ENCODE assay signal across 8 mouse cellular contexts in the genomic region with DNA sequence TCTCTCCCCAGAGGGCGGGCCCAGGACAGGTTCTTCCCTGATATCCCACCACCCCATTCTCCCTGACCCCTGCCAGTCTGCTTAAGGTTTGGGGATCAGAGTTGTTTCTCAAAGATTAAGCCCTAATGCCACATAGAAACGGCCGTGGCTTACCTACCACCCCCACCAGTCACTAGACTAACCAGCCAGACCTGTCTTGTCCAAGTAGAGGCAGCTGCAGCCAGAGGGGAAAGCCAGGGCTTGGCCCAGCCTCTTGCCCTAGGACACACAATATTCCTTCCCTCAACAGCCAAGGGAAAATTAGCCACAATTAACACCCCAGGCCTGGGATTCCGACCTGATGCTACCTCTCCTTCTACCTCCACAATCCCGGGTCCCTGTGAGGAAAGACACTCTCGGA. TPM values are rescaled to one million over a fixed set of nuclear protein-coding genes. Genes with fewer than 3 reads are reported as not detected.
DNase-seq lines count a peak whose midpoint lies in the region; ATAC-seq and TF ChIP-seq lines count a peak whose summit lies in the region.

No protein-coding gene starts in this region.

- peaks cover 21% of the 10 kb centered on the region for H3K36me3 ChIP-seq in kidney, postnatal 0 days (ENCODE audit: insufficient read depth, low read length)
- peaks cover 38% of the 10 kb centered on the region for H3K36me3 ChIP-seq in embryonic facial prominence, embryonic 10.5 days (replicated peaks)
- H3K36me3 ChIP-seq in intestine, embryonic 14.5 days (ENCODE audit: control insufficient read depth, insufficient read depth, low read length), result peaks cover 32% of the 10 kb centered on the region
- H3K36me3 ChIP-seq in midbrain, embryonic 15.5 days (replicated peaks), result peaks cover 29% of the 10 kb centered on the region

- 13% methylated on average over 6 of the region's 6 CpGs for WGBS in kidney, postnatal 0 days
- 22% methylated on average over 6 of the region's 6 CpGs for WGBS in embryonic facial prominence, embryonic 10.5 days
- WGBS in intestine, embryonic 14.5 days, result 14% methylated on average over 6 of the region's 6 CpGs
- WGBS in midbrain, embryonic 15.5 days, result 18% methylated on average over 6 of the region's 6 CpGs

- peak overlapping the region; percentile 89 for H3K4me2 ChIP-seq in kidney, postnatal 0 days (ENCODE audit: low read length)
- H3K4me2 ChIP-seq in intestine, embryonic 14.5 days (ENCODE audit: low read length), result peak overlapping the region; percentile 64
- H3K4me2 ChIP-seq in midbrain, embryonic 15.5 days, result peak overlapping the region; percentile 93

- no peaks in the 10 kb centered on the region for H3K27me3 ChIP-seq in kidney, postnatal 0 days (ENCODE audit: insufficient read depth, low read length)
- H3K27me3 ChIP-seq in embryonic facial prominence, embryonic 10.5 days (replicated peaks; ENCODE audit: low read depth, poor library complexity, severe bottlenecking), result no peaks in the 10 kb centered on the region
- no peaks in the 10 kb centered on the region for H3K27me3 ChIP-seq in intestine, embryonic 14.5 days (replicated peaks; ENCODE audit: control insufficient read depth, insufficient read depth, low read length)
- H3K27me3 ChIP-seq in midbrain, embryonic 15.5 days (replicated peaks), result no peaks in the 10 kb centered on the region

- H3K9me3 ChIP-seq in kidney, postnatal 0 days (replicated peaks; ENCODE audit: low read length), result no peaks in the 10 kb centered on the region
- no peaks in the 10 kb centered on the region for H3K9me3 ChIP-seq in embryonic facial prominence, embryonic 10.5 days
- no peaks in the 10 kb centered on the region for H3K9me3 ChIP-seq in intestine, embryonic 14.5 days (ENCODE audit: control insufficient read depth, low read length)
- no peaks in the 10 kb centered on the region for H3K9me3 ChIP-seq in midbrain, embryonic 15.5 days

- TF ChIP-seq CTCF in kidney, postnatal 0 days (IDR thresholded peaks at IDR 0.05; ENCODE audit: low read depth), result no peak

- peak overlapping the region; percentile 100 for H3K27ac ChIP-seq in kidney, postnatal 0 days
- H3K27ac ChIP-seq in embryonic facial prominence, embryonic 10.5 days (replicated peaks), result peak overlapping the region; percentile 100
- peak overlapping the region; percentile 95 for H3K27ac ChIP-seq in intestine, embryonic 14.5 days (ENCODE audit: low read depth)
- peak overlapping the region; percentile 100 for H3K27ac ChIP-seq in midbrain, embryonic 15.5 days

- peaks cover 26% of the 10 kb centered on the region for H3K4me1 ChIP-seq in kidney, postnatal 0 days (replicated peaks; ENCODE audit: insufficient read depth, low read length)
- H3K4me1 ChIP-seq in embryonic facial prominence, embryonic 10.5 days, result peaks cover 84% of the 10 kb centered on the region
- H3K4me1 ChIP-seq in intestine, embryonic 14.5 days (replicated peaks; ENCODE audit: control insufficient read depth, insufficient read depth, low read length), result peaks cover 29% of the 10 kb centered on the region
- peaks cover 43% of the 10 kb centered on the region for H3K4me1 ChIP-seq in midbrain, embryonic 15.5 days

- no peak for DNase-seq in kidney, postnatal 0 days (ENCODE audit: low spot score)
- DNase-seq in kidney, postnatal 36 days, result no peak
- DNase-seq in embryonic facial prominence, embryonic 10.5 days (ENCODE audit: low spot score), result no peak
- peak; percentile 66 for DNase-seq in intestine, embryonic 14.5 days (ENCODE audit: low spot score)
- no peak for DNase-seq in adrenal gland, postnatal 36 days
- DNase-seq in kidney, adult 9 months, result no peak
- no peak for DNase-seq in testis, postnatal 10 days (ENCODE audit: low spot score)

- peak overlapping the region; percentile 99 for H3K4me3 ChIP-seq in kidney, postnatal 0 days (replicated peaks; ENCODE audit: low read depth, low read length)
- peak overlapping the region; percentile 97 for H3K4me3 ChIP-seq in embryonic facial prominence, embryonic 10.5 days
- peak overlapping the region; percentile 80 for H3K4me3 ChIP-seq in intestine, embryonic 14.5 days (ENCODE audit: low read depth, low read length)
- H3K4me3 ChIP-seq in midbrain, embryonic 15.5 days, result peak overlapping the region; percentile 91

- H3K9ac ChIP-seq in kidney, postnatal 0 days (ENCODE audit: low read depth, low read length), result peak overlapping the region; percentile 61
- H3K9ac ChIP-seq in intestine, embryonic 14.5 days (ENCODE audit: low read length), result peak overlapping the region; percentile 31
- H3K9ac ChIP-seq in midbrain, embryonic 15.5 days, result peak overlapping the region; percentile 100

- ATAC-seq in kidney, postnatal 0 days (replicated peaks; ENCODE audit: low FRiP score, low read depth), result no peak
- no peak for ATAC-seq in intestine, embryonic 14.5 days (replicated peaks; ENCODE audit: low FRiP score, low TSS enrichment, low read depth)
- ATAC-seq in midbrain, embryonic 15.5 days (replicated peaks), result peak; percentile 3; the same call in 1 of the 2 replicates

RNA-seq across cellular contexts. Expression of a gene that starts 3.5 kb away (rescaled TPM):
- polyA plus RNA-seq in kidney, postnatal 0 days (2015; fragmentation: Nextera tagmentation; extraction: Ambion mirVana), result 38.0 and 42.3 TPM in 2 replicates
- 46.2 and 55.9 TPM in 2 replicates for polyA plus RNA-seq in embryonic facial prominence, embryonic 10.5 days (2016; fragmentation: Nextera tagmentation; extraction: Ambion mirVana)
- polyA plus RNA-seq in intestine, embryonic 14.5 days (2014; fragmentation: Nextera tagmentation; extraction: Ambion mirVana), result 52.4 and 62.3 TPM in 2 replicates
- polyA plus RNA-seq in midbrain, embryonic 15.5 days (2015; fragmentation: Nextera tagmentation; extraction: Ambion mirVana), result 98.2 and 102 TPM in 2 replicates
- 100 to 1,000 TPM in 1 of 2 experiments, 10 to 100 TPM in 1; 78.6 to 119 TPM for total RNA-seq in adrenal gland, postnatal 36 days (2021)

RNA-seq across cellular contexts. Expression of a gene that starts 25.5 kb away (rescaled TPM):
- polyA plus RNA-seq in kidney, postnatal 0 days (2015; fragmentation: Nextera tagmentation; extraction: Ambion mirVana), result 15.6 and 18.3 TPM in 2 replicates
- polyA plus RNA-seq in embryonic facial prominence, embryonic 10.5 days (2016; fragmentation: Nextera tagmentation; extraction: Ambion mirVana), result 18.7 and 18.8 TPM in 2 replicates
- 13.2 and 14.3 TPM in 2 replicates for polyA plus RNA-seq in intestine, embryonic 14.5 days (2014; fragmentation: Nextera tagmentation; extraction: Ambion mirVana)
- polyA plus RNA-seq in midbrain, embryonic 15.5 days (2015; fragmentation: Nextera tagmentation; extraction: Ambion mirVana), result 278 and 308 TPM in 2 replicates
- 1 to 10 TPM; 4.7 to 6.6 TPM for total RNA-seq in adrenal gland, postnatal 36 days (2021)

RNA-seq across cellular contexts. Expression of a gene that starts 29.6 kb away (rescaled TPM):
- polyA plus RNA-seq in kidney, postnatal 0 days (2015; fragmentation: Nextera tagmentation; extraction: Ambion mirVana), result 183 and 198 TPM in 2 replicates
- 136 and 137 TPM in 2 replicates for polyA plus RNA-seq in embryonic facial prominence, embryonic 10.5 days (2016; fragmentation: Nextera tagmentation; extraction: Ambion mirVana)
- 184 and 197 TPM in 2 replicates for polyA plus RNA-seq in intestine, embryonic 14.5 days (2014; fragmentation: Nextera tagmentation; extraction: Ambion mirVana)
- polyA plus RNA-seq in midbrain, embryonic 15.5 days (2015; fragmentation: Nextera tagmentation; extraction: Ambion mirVana), result 96.8 and 101 TPM in 2 replicates
- 100 to 1,000 TPM; 132 to 158 TPM for total RNA-seq in adrenal gland, postnatal 36 days (2021)

RNA-seq across cellular contexts. Expression of a gene that starts 29.7 kb away (rescaled TPM):
- polyA plus RNA-seq in kidney, postnatal 0 days (2015; fragmentation: Nextera tagmentation; extraction: Ambion mirVana), result 16.6 and 19.8 TPM in 2 replicates
- 49.3 and 50.2 TPM in 2 replicates for polyA plus RNA-seq in embryonic facial prominence, embryonic 10.5 days (2016; fragmentation: Nextera tagmentation; extraction: Ambion mirVana)
- 23.3 and 23.8 TPM in 2 replicates for polyA plus RNA-seq in intestine, embryonic 14.5 days (2014; fragmentation: Nextera tagmentation; extraction: Ambion mirVana)
- polyA plus RNA-seq in midbrain, embryonic 15.5 days (2015; fragmentation: Nextera tagmentation; extraction: Ambion mirVana), result 32.7 and 33.5 TPM in 2 replicates
- 10 to 100 TPM; 49.0 to 50.9 TPM for total RNA-seq in adrenal gland, postnatal 36 days (2021)

RNA-seq across cellular contexts. Expression of a gene that starts 32.3 kb away (rescaled TPM):
- polyA plus RNA-seq in kidney, postnatal 0 days (2015; fragmentation: Nextera tagmentation; extraction: Ambion mirVana), result 55.5 and 61.3 TPM in 2 replicates
- 19.8 and 23.1 TPM in 2 replicates for polyA plus RNA-seq in embryonic facial prominence, embryonic 10.5 days (2016; fragmentation: Nextera tagmentation; extraction: Ambion mirVana)
- polyA plus RNA-seq in intestine, embryonic 14.5 days (2014; fragmentation: Nextera tagmentation; extraction: Ambion mirVana), result 34.8 and 38.4 TPM in 2 replicates
- polyA plus RNA-seq in midbrain, embryonic 15.5 days (2015; fragmentation: Nextera tagmentation; extraction: Ambion mirVana), result 6.5 and 7.0 TPM in 2 replicates
- 10 to 100 TPM; 13.4 to 17.8 TPM for total RNA-seq in adrenal gland, postnatal 36 days (2021)

Comparison
In these comparisons a context has a peak if more than half of its experiments do, and no peak if none do; other contexts are left out.
1. H3K9ac ChIP-seq: peak in every context shown above with its lines; median percentile 100 in midbrain, embryonic 15.5 days; 61 in kidney, postnatal 0 days; 31 in intestine, embryonic 14.5 days.
2. RNA of a gene that starts 25.5 kb away (polyA plus RNA-seq): 278 to 308 TPM in midbrain, embryonic 15.5 days; 18.7 to 18.8 TPM in embryonic facial prominence, embryonic 10.5 days, 15.6 to 18.3 TPM in kidney, postnatal 0 days and 13.2 to 14.3 TPM in intestine, embryonic 14.5 days; every median in the first group is over 10 times any median in the second.
3. Peak in every context shown above with its lines, with median percentiles within 50 percentile points of each other: H3K27ac ChIP-seq, H3K4me2 ChIP-seq and H3K4me3 ChIP-seq.